Mouse (Mus musculus) cortical plate, adult 2 months (tissue): ENCODE measurements at regions not wholly inside any gene's neighbourhood (a gene's known extent, or its start where the extent isn't known, plus 50 kb on each side); places are given as distances from the start of the nearest gene placed in this dataset.

Experiments used
- CTCF ChIP-seq: fragments of 200-500 bp; IDR thresholded peaks from 2 replicates; pipeline ENCODE4 v1.5.1; 2011; ENCODE audit warnings: mild to moderate bottlenecking, control low read depth, low read length; ENCODE audit not compliant: insufficient read depth; ENCODE audit errors: extremely low read depth
- POLR2A ChIP-seq: fragments of 200-500 bp; IDR thresholded peaks from 2 replicates; pipeline ENCODE4 v1.6.1; 2011; ENCODE audit warnings: mild to moderate bottlenecking, low read length, control low read depth; ENCODE audit not compliant: insufficient read depth; ENCODE audit errors: extremely low read depth

DNA sequence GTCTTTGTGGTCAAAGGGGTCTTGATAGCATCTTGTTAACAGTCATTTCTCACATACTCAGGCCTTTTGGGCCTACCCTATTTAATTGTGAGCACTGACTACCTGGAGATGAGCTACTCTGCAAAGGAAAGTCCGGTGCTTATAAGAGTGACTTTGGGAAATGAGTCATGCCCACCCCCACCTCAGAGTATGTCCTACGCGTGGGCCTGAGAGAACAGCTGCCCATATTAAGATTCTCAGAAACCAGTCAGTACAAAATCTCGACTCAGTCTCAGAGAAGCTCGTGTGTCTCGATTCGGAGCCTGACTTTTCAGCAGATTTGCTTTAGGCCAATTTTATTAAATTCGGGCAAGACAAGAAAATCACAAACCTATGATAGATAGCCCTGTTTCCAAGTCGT lies 301.1 kb downstream of the Xpnpep1 start:
- no peak for TF ChIP-seq CTCF
- no peak for TF ChIP-seq POLR2A
